Mouse (Mus musculus): ENCODE measurements at regions not wholly inside any gene's neighbourhood (a gene's known extent, or its start where the extent isn't known, plus 50 kb on each side); places are given as distances from the start of the nearest gene placed in this dataset.

- peak; percentile 9 for DNase-seq (ENCODE audit: low spot score)
Measured at GRCm38 (mm10) chr14:17347286-17347685, 312.8 kb upstream of the Thrb start.

DNA sequence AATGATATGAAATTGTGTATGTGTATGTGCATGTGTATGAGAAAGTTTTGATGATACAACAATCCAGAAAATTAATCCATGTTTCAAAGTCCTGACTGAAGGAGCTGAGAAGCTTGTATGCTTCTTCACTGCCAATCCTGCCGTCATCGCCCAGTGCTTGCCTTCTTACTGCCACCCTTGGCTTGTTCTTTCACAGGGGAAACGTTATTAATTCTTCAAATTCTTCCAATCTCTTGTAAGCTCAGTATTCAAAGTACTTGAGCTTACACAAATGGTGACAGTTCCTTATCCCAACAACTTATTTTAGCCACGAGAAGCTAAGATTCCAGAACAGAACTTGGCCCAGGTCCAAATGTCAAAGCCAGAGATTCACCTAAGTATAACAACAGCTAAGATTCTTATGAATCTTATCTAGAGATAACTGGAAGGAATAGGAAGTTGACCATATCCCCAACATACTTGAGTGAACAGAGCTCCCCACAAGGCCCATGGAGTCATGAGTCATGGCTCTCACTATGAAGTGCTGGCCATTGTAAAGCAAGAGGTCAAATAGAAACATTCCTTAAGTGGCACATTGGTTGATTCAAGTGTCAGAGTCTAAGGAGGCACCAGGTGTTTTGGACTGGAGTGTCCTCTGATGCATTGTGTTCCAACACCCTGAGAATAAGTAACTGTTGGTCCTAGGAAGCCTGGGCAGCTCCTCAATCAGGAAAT is 307.6 kb upstream of the Thrb start:
- DNase-seq (ENCODE audit: low spot score), result no peak

DNA sequence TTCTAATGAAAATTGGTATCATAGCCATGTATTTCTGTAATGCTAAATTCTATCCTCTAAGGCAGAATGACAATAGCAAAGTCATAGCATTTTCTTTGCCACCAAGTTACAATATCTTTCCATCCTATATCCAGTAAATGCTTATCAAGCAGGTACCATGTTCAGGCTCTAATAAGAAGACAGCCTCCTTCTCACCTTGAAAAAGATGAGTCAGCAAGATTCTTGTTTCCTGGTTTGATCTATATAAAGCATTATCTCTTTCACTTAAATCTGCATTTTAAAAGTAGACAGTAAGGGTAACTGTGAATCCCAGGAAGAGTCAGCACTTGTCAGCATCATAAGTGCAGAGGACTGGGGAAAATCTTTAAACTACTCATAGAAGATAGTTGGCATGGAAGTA is 298.2 kb upstream of the Thrb start:
- DNase-seq (ENCODE audit: low spot score), result no peak

DNA sequence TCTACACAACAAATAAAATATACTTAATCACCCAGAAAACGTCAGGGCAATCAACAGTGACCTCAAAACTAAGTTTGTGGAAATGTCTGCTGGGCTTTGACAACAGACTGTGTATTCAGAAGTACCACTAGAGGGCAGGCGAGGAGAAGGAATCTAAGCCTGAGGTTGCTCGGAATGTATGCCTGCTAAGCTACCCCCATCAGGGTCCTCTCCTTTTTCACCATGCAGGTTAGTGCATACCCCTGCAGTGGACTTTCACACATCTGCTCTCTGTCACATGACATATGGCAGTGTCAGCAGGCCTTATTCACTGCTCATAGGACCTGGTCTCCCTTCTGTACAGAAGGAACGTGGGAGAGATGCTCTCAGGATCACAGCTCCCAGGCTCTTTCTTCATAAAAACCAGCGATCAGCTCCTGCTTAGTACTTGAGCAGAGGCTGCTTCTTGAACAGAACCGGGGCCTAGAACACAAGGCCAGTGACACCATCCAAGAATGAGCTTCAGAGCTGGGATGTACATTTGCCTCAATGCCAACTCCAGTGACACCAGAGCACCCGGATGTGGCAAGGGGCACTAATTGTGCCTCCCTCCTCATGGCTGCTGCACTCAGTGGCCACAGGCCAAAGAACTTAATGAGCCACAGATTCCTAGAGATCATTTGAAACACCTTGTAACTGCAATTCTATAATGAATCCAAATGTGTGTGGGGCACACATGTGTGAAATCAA is 257.1 kb upstream of the Thrb start:
- DNase-seq (ENCODE audit: low spot score), result peak; percentile 83

DNA sequence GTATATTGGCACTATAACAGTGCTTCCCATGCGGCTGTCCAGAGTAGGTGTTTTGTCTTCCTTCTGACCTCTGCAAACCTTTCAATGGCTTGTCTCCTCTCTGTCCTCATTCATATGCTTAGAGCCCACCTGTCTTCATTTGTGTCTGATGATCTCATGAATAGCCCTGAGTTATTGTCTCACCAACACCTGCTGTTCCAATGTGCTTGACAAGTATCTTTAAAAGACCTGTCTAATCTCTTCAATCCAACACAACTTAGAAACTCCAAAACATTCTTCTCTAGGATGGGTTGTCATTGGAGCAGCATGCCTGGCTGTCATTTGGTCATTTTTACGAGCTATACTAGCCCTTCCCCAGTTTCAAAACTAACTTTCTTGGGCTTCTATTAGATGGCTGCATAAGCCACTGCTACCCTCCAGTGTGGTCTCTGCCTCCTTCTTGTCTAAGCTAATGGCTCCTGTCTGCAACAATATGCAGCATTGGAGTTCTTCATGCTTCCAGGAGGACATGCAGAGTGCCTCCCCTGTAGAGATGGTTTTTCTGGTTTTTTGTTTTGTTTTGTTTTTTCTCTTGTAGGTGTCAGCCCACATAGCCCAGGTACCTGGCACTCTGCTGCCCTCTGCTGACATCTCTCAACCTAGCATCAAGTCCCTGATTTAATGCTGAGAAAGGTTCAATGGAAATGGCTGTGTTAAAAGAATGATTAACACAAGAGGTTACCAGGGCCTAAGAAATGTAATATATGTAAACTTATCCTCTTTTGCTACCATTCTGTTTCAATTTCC is 254.3 kb upstream of the Thrb start:
- DNase-seq (ENCODE audit: low spot score), result peak; percentile 75

DNA sequence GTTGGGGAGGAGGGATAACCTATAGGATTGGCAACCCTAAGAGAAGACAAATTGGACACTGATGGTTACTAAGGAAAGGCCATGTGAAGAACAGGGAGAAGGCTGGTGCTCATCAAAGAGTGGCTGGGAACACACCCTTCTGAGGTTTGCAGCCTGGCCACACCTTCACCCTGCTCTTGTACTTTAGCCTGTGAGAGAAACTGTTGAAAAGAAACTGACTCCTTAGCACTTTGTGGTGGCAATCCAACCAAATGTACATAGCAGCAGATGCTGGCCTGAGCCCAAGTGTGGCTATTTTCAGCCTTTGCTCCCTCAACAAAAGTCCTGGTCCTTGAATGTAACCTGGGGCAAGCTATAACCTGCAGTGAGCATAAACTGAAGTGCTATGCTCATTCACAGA is 253.2 kb upstream of the Thrb start:
- no peak for DNase-seq (ENCODE audit: low spot score)

- no peak for DNase-seq (ENCODE audit: low spot score)
Measured at GRCm38 (mm10) chr14:17408343-17408742, 251.7 kb upstream of the Thrb start.

DNA sequence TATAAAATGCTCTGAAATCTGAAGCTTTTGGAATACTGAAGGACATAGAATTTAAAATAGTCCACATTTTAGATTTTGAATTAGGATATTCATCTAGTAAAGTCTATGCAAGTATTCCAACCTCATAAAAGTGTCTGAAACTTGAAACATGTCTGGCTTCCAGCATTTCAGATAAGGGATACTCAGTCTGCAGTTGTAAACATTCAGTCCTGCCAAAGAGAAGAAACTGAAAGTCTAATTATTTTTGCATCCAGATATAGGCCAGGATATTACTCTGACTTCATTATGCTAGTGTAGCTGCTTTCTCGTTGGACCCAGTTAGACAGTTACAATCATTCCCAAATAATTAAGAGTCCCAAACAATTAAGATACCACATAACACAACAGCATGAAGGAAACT is 251.2 kb upstream of the Thrb start:
- no peak for DNase-seq (ENCODE audit: low spot score)

DNA sequence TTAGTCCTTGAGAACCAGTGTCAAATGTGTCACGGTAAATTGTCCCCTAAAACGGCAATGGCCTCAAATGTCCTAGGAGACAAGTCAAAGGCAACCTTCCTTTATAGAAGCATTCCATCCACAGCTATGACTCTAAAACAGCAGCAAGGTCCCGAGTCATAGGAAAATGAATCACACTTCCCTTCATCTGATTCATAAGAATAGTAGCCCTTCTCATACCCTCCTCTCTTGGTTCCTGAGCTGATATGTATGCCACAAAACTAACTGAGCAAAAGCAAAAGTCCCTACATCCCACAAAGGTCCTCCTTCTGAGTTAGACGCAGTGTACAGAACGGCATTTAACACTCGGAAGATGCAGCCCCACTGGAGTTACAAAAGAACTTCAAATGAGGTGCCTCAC is 250.6 kb upstream of the Thrb start:
- no peak for DNase-seq (ENCODE audit: low spot score)

GRCm38 (mm10) chr14:17410752-17411151 is 249.3 kb upstream of the Thrb start:
- peak; percentile 59 for DNase-seq (ENCODE audit: low spot score)

GRCm38 (mm10) chr14:17411299-17411698 is 248.8 kb upstream of the Thrb start:
- peak; percentile 23 for DNase-seq (ENCODE audit: low spot score)

- no peak for DNase-seq (ENCODE audit: low spot score)
Measured at GRCm38 (mm10) chr14:17414246-17414888, 245.7 kb upstream of the Thrb start.

DNA sequence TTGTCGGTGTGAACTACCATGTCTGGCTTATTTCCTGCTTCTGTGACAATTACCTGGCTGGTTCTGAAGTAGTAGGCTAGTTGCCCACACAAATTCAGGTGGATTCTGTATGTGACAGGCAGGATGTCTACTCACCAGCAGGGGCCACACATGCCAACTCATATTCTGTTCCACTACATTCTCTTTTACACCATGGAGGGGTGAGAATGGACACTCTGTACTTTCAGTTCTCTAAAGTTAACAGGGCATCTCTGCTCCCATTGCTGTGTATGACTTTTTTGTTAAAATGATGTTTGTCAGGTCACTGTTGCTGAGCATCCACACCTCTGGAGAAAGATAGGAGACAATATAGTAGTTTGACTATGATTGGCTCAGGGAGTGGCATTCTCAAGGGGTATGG is 232.3 kb upstream of the Thrb start:
- no peak for DNase-seq (ENCODE audit: low spot score)

DNA sequence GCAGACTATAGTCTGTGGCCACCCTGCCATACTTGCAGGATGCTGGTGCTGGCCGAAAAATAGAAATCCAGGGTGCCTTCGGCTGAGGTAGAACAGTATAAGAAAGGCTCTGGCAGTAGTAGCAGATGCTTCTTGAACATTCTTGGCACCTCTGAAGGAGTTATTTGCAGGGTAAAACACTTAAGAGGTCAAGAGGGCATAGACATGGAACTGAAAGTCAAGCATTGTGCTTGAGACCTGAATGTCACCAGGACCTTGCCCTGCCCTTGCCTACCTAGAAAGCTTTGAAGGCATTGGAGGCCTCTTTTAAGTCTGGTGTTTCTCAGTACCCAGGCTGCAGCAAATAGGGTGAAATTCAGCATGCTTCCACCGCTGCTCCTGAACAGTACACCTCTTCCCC is 230.9 kb upstream of the Thrb start:
- no peak for DNase-seq (ENCODE audit: low spot score)

GRCm38 (mm10) chr14:17433346-17433745 is 226.7 kb upstream of the Thrb start:
- no peak for DNase-seq (ENCODE audit: low spot score)

GRCm38 (mm10) chr14:17457946-17458345 is 202.1 kb upstream of the Thrb start:
- no peak for DNase-seq (ENCODE audit: low spot score)

DNA sequence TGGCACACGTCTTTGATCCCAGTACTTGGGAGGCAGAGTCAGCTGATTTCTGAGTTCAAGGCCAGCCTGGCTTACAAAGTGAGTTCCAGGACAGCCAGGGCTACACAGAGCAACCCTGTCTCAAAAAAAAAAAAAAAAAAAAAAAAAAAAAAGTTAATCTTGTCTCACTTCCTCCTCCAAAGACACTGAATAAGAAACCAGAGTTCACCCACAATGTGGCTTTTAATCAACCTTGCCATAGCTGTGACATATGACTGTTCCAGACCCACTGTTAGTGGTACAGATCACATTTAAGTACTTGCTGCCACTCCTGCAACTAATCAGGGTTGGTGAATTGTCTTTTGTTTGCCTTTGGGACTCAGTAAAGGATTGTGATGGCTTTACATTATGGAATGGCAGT is 181.1 kb upstream of the Thrb start:
- no peak for DNase-seq (ENCODE audit: low spot score)

DNA sequence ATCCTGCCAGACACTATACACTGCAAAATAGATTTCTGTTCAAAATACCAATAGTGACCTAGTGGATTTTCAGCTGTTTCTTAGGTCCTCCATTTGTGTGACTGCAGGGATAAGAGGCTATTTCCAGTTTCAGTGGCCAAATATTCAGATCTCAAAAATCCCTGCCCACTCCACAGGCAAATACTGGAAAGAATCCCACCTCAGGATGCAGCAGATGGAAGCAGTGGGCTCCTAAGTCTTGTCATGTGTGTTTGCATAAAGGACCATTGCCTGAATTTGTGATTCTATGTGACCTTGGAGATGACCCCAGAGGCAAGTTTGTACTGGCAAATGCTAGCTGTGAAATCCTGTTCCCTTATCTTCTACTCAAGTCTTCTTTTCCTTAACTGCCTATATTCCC is 175.2 kb upstream of the Thrb start:
- DNase-seq (ENCODE audit: low spot score), result no peak

DNA sequence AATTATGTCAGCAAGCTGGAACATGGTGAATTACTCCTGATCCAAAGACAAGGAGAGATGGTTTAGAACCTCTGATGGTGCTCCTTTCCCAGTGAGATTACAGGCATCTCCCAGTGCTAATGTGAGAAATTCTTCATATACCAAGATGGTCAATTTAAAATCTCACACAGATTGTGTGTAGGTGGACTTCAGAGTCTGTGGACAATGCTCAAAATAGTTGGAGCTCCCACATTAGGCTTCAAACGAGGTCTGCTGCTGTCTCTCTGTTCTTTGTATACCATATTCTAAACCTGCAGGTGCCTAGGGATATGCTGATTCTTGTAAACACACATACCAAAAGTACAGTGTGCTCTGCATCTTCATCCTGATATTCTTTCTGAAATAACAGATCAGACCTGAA is 146.3 kb upstream of the Thrb start:
- DNase-seq (ENCODE audit: low spot score), result no peak

- no peak for DNase-seq (ENCODE audit: low spot score)
Measured at GRCm38 (mm10) chr14:17522696-17523095, 137.4 kb upstream of the Thrb start.

DNA sequence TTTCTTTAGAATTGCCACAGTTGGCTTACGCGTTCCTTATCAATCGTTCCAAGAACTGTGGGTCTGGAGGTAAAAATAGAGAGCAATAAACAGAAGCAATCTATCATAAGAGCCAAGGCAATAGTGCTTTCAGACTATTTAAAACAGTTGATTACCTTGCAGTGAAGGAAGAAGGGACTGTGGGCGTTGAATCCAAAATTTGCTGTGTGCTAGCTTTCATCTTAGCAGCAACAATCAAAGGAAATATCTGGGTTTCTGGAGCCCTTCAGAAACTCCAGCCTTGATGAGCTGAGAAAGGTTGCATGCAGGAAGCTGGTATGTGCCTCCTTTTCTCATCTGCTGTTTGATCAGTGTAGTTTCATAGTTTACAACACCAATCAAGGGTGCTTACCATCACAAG is 136.1 kb upstream of the Thrb start:
- no peak for DNase-seq (ENCODE audit: low spot score)

GRCm38 (mm10) chr14:17539322-17539721 is 120.7 kb upstream of the Thrb start:
- no peak for DNase-seq (ENCODE audit: low spot score)

- DNase-seq (ENCODE audit: low spot score), result no peak
Measured at GRCm38 (mm10) chr14:17556458-17556857, 103.6 kb upstream of the Thrb start.

All from embryo, embryonic 10.5 days (tissue).